ENCODE assay signal across 9 mouse cellular contexts in the genomic region with DNA sequence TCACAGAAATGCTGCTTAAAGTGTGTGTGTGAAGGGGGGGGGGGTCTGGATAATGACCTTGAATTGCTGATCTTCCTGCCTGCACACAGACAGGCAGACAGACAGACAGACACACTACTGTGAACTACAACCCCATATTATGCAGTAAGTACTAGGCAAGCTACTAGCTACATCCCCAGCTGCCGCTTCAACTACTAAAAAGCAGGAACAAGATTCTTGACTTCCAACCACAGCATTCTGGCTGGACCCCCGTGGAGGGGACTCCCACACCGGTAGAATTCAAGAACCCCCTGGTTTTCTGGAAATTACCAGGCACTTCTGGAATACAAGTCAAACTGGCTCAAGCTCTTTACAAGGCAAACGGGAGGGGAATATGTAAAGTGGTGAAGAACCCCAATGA. TPM values are rescaled to one million over a fixed set of nuclear protein-coding genes. Genes with fewer than 3 reads are reported as not detected.
DNase-seq lines count a peak whose midpoint lies in the region; ATAC-seq and TF ChIP-seq lines count a peak whose summit lies in the region.
"Had no signal": no experiment of that assay in that cellular context is flagged by ENCODE, and none has a peak within 500 bp of the region (broad histone marks: within the 10 kb centered on the region; RNA-seq: fewer than 3 reads in every experiment).

No protein-coding gene starts in this region.

- TF ChIP-seq CTCF in gastrocnemius, adult 2 months (IDR thresholded peaks at IDR 0.05), result no peak
- TF ChIP-seq CTCF in E14TG2a.4 (conservative IDR thresholded peaks at IDR 0.05; ENCODE audit: low read length), result no peak

- peak overlapping the region; percentile 74 for H3K4me2 ChIP-seq in heart, embryonic 15.5 days
- H3K4me2 ChIP-seq in liver, embryonic 15.5 days, result peak overlapping the region; percentile 96

- no peaks in the 10 kb centered on the region for H3K36me3 ChIP-seq in E14TG2a.4 (ENCODE audit: insufficient read depth, low read length)
- no peaks in the 10 kb centered on the region for H3K36me3 ChIP-seq in heart, embryonic 15.5 days
- H3K36me3 ChIP-seq in liver, embryonic 15.5 days (replicated peaks), result no peaks in the 10 kb centered on the region

- no peak for DNase-seq in gastrocnemius, adult 2 months
- DNase-seq in gastrocnemius, adult 18-20 months (ENCODE audit: low spot score), result no peak
- DNase-seq in frontal cortex, postnatal 14 days (ENCODE audit: low spot score in 2 of 2), result no peak
- no peak for DNase-seq in thymus, adult 18-20 months
- DNase-seq in gastrocnemius, postnatal 36 days, result no peak
- DNase-seq: cerebellum, adult 2 months had no signal

- peak overlapping the region; percentile 83 for H3K4me3 ChIP-seq in gastrocnemius, adult 2 months
- H3K4me3 ChIP-seq in E14TG2a.4 (replicated peaks; ENCODE audit: low read length), result peak overlapping the region; percentile 92
- H3K4me3 ChIP-seq in heart, embryonic 15.5 days, result peak overlapping the region; percentile 83
- H3K4me3 ChIP-seq in liver, embryonic 15.5 days (replicated peaks), result peak overlapping the region; percentile 68

- peak overlapping the region; percentile 92 for H3K27ac ChIP-seq in gastrocnemius, adult 2 months
- peak overlapping the region; percentile 88 for H3K27ac ChIP-seq in heart, embryonic 15.5 days
- H3K27ac ChIP-seq in liver, embryonic 15.5 days (replicated peaks), result peak overlapping the region; percentile 51

- intact Hi-C loops in gastrocnemius, adult 2 months (cut with DNase I), result loop anchor here (5.0 kb wide), 1 partner anchor 47 kb away; no protein-coding TSS in a partner anchor
- intact Hi-C loops in gastrocnemius, postnatal 36 days (cut with DNase I), result loop anchor here (5.0 kb wide), 1 partner anchor 47 kb away; no protein-coding TSS in a partner anchor

- H3K9me3 ChIP-seq in E14TG2a.4 (ENCODE audit: low read length), result no peaks in the 10 kb centered on the region
- H3K9me3 ChIP-seq in heart, embryonic 15.5 days (replicated peaks), result no peaks in the 10 kb centered on the region
- no peaks in the 10 kb centered on the region for H3K9me3 ChIP-seq in liver, embryonic 15.5 days (replicated peaks)

- no peak for ATAC-seq in heart, embryonic 15.5 days (replicated peaks; ENCODE audit: insufficient number of reproducible peaks, insufficient read depth, low FRiP score, low read depth)
- no peak for ATAC-seq in liver, embryonic 15.5 days (ENCODE audit: insufficient read depth)

- WGBS in heart, embryonic 15.5 days, result 16% methylated on average over 4 of the region's 4 CpGs
- WGBS in liver, embryonic 15.5 days (ENCODE audit: insufficient replicate concordance), result 15% methylated on average over 4 of the region's 4 CpGs

- H3K27me3 ChIP-seq in E14TG2a.4 (ENCODE audit: insufficient read depth, low read length), result peaks cover 17% of the 10 kb centered on the region
- no peaks in the 10 kb centered on the region for H3K27me3 ChIP-seq in heart, embryonic 15.5 days
- peaks cover 19% of the 10 kb centered on the region for H3K27me3 ChIP-seq in liver, embryonic 15.5 days

- H3K4me1 ChIP-seq in E14TG2a.4 (replicated peaks; ENCODE audit: low read depth, low read length), result peaks cover 64% of the 10 kb centered on the region
- peaks cover 51% of the 10 kb centered on the region for H3K4me1 ChIP-seq in heart, embryonic 15.5 days (replicated peaks)
- H3K4me1 ChIP-seq in liver, embryonic 15.5 days (replicated peaks), result peaks cover 83% of the 10 kb centered on the region

- peak overlapping the region; percentile 97 for H3K9ac ChIP-seq in heart, embryonic 15.5 days
- peak overlapping the region; percentile 76; the same call in 1 of the 2 replicates for H3K9ac ChIP-seq in liver, embryonic 15.5 days

RNA-seq across cellular contexts. Expression of a gene that starts 1.9 kb away (rescaled TPM):
- 10 to 100 TPM; 29.2 to 47.3 TPM for total RNA-seq in gastrocnemius, adult 2 months (2021)
- 10 to 100 TPM; 34.7 to 47.5 TPM for total RNA-seq in gastrocnemius, adult 18-20 months (2021)
- polyA plus RNA-seq in heart, embryonic 15.5 days (2015; fragmentation: Nextera tagmentation; extraction: Ambion mirVana), result 20.9 and 22.2 TPM in 2 replicates
- 11.3 and 11.9 TPM in 2 replicates for polyA plus RNA-seq in liver, embryonic 15.5 days (2015; fragmentation: Nextera tagmentation; extraction: Ambion mirVana)
- 10 to 100 TPM; 38.5 to 41.2 TPM for total RNA-seq in gastrocnemius, postnatal 36 days (2021)
